Mouse (Mus musculus): ENCODE measurements around the gene Stk32c. TPM values are rescaled to one million over a fixed set of nuclear protein-coding genes. Genes with fewer than 3 reads are reported as not detected.

The Stk32c gene
- polyA plus RNA-seq, 1 experiment = 7.5 TPM

DNA sequence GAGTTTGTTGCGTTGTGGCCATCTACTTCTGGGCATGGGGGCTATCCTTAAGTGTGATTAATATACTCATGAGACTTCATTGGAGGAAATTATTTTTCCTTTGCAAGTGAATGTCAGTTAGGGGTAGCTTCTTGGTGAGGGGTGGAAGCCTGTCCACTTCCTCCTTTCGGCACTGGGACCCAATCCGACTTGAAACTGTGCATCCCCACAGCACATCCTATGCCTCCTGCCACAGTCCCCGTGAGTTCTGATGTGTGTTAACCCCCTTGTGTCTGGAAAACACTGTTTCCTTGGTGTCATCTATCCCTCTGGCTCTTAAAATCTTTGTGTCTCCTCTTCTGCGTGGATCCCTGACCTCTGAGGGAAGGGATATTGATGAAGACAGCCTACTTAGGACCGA is 11.9 kb downstream of the Stk32c start:
- Histone ChIP-seq H3K27ac (ENCODE audit: insufficient read depth, low read length) (no peak overlapping the region), H3K4me1 (ENCODE audit: control insufficient read depth, insufficient read depth, insufficient read length) (no peaks in the 10 kb centered on the region), H3K27me3 (ENCODE audit: control insufficient read depth, insufficient read depth, low read length) (no peaks in the 10 kb centered on the region; the same call in none of the 2 replicates), H3K36me3 (ENCODE audit: control insufficient read depth, insufficient read depth, low read length) (no peaks in the 10 kb centered on the region), H3K4me3 (ENCODE audit: extremely low read depth, insufficient read depth, insufficient read length) (no peak overlapping the region)
- WGBS = 33% methylated on average over 6 of the region's 6 CpGs
- no peak for DNase-seq (ENCODE audit: low read depth in 1 of 2, low spot score in 2 of 2)
- TF ChIP-seq CTCF (IDR thresholded peaks at IDR 0.05; ENCODE audit: extremely low read depth, insufficient read depth, insufficient read length, insufficient replicate concordance) = no peak
- no peak for TF ChIP-seq POLR2A (IDR thresholded peaks at IDR 0.05; ENCODE audit: low read depth, low read length)

DNA sequence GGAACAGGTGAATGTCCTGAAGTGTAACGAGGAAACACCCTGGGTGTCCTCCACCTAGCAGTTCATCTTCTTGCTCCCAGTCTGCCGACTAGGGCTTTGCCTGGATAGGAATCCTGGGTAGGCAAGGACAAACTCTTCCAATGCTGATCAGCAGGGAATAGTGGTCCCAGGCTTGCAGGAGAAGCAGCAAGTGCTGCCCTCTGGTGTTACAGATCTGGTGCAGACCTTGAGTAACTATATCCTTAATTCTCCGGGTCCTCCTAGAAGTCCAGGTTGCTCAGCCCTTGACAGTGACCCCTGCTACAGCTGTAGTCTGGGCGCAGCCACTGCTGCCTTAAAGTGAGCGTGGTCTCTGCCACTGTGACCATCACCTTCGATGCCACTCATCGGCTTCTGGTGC is 13.0 kb downstream of the Stk32c start:
- Histone ChIP-seq H3K27ac (ENCODE audit: insufficient read depth, low read length) (no peak overlapping the region), H3K4me1 (ENCODE audit: control insufficient read depth, insufficient read depth, insufficient read length) (no peaks in the 10 kb centered on the region), H3K36me3 (ENCODE audit: control insufficient read depth, insufficient read depth, low read length) (no peaks in the 10 kb centered on the region), H3K27me3 (ENCODE audit: control insufficient read depth, insufficient read depth, low read length) (no peaks in the 10 kb centered on the region; the same call in none of the 2 replicates), H3K4me3 (ENCODE audit: extremely low read depth, insufficient read depth, insufficient read length) (no peak overlapping the region)
- 33% methylated on average over 7 of the region's 7 CpGs for WGBS
- TF ChIP-seq CTCF (IDR thresholded peaks at IDR 0.05; ENCODE audit: extremely low read depth, insufficient read depth, insufficient read length, insufficient replicate concordance) (no peak), POLR2A (IDR thresholded peaks at IDR 0.05; ENCODE audit: low read depth, low read length) (no peak)
- peak in 1 of 2 experiments; percentile 3 for DNase-seq (ENCODE audit: low read depth in 1 of 2, low spot score in 2 of 2)

GRCm38 (mm10) chr7:139197022-139197421 is 16.1 kb downstream of the Stk32c start:
- Histone ChIP-seq H3K36me3 (ENCODE audit: control insufficient read depth, insufficient read depth, low read length) (no peaks in the 10 kb centered on the region), H3K27me3 (ENCODE audit: control insufficient read depth, insufficient read depth, low read length) (no peaks in the 10 kb centered on the region; the same call in none of the 2 replicates), H3K4me1 (ENCODE audit: control insufficient read depth, insufficient read depth, insufficient read length) (no peaks in the 10 kb centered on the region), H3K27ac (ENCODE audit: insufficient read depth, low read length) (no peak overlapping the region), H3K4me3 (ENCODE audit: extremely low read depth, insufficient read depth, insufficient read length) (no peak overlapping the region)
- no peak for TF ChIP-seq POLR2A (IDR thresholded peaks at IDR 0.05; ENCODE audit: low read depth, low read length)
- TF ChIP-seq CTCF (IDR thresholded peaks at IDR 0.05; ENCODE audit: extremely low read depth, insufficient read depth, insufficient read length, insufficient replicate concordance) = no peak
- peak in 1 of 2 experiments; percentile 1 for DNase-seq (ENCODE audit: low read depth in 1 of 2, low spot score in 2 of 2)
- WGBS = 32% methylated on average over 4 of the region's 4 CpGs

GRCm38 (mm10) chr7:139191619-139192018 is 21.5 kb downstream of the Stk32c start:
- H3K4me1 ChIP-seq (ENCODE audit: control insufficient read depth, insufficient read depth, insufficient read length) = no peaks in the 10 kb centered on the region; the same call in 1 of the 2 replicates
- no peak for DNase-seq (ENCODE audit: low read depth in 1 of 2, low spot score in 2 of 2)
- no peaks in the 10 kb centered on the region for H3K36me3 ChIP-seq (ENCODE audit: control insufficient read depth, insufficient read depth, low read length)
- H3K27me3 ChIP-seq (ENCODE audit: control insufficient read depth, insufficient read depth, low read length) = peaks cover 13% of the 10 kb centered on the region
- TF ChIP-seq POLR2A (IDR thresholded peaks at IDR 0.05; ENCODE audit: low read depth, low read length) (no peak), CTCF (IDR thresholded peaks at IDR 0.05; ENCODE audit: extremely low read depth, insufficient read depth, insufficient read length, insufficient replicate concordance) (no peak)
- 74% methylated on average over 6 of the region's 6 CpGs for WGBS
- no peak overlapping the region for H3K4me3 ChIP-seq (ENCODE audit: extremely low read depth, insufficient read depth, insufficient read length)
- no peak overlapping the region for H3K27ac ChIP-seq (ENCODE audit: insufficient read depth, low read length)

- H3K36me3 ChIP-seq (ENCODE audit: control insufficient read depth, insufficient read depth, low read length) = no peaks in the 10 kb centered on the region
These were observed 22.5 kb downstream of the Stk32c start for GRCm38 (mm10) chr7:139190616-139191015.

GRCm38 (mm10) chr7:139188634-139189207 is 24.4 kb downstream of the Stk32c start:
- TF ChIP-seq CTCF (IDR thresholded peaks at IDR 0.05; ENCODE audit: extremely low read depth, insufficient read depth, insufficient read length, insufficient replicate concordance) = no peak
- TF ChIP-seq POLR2A (IDR thresholded peaks at IDR 0.05; ENCODE audit: low read depth, low read length) = no peak
- DNase-seq (ENCODE audit: low read depth in 1 of 2, low spot score in 2 of 2) = no peak
- Histone ChIP-seq H3K36me3 (ENCODE audit: control insufficient read depth, insufficient read depth, low read length) (no peaks in the 10 kb centered on the region), H3K27me3 (ENCODE audit: control insufficient read depth, insufficient read depth, low read length) (peaks cover 15% of the 10 kb centered on the region), H3K27ac (ENCODE audit: insufficient read depth, low read length) (no peak overlapping the region), H3K4me1 (ENCODE audit: control insufficient read depth, insufficient read depth, insufficient read length) (no peaks in the 10 kb centered on the region; the same call in 1 of the 2 replicates), H3K4me3 (ENCODE audit: extremely low read depth, insufficient read depth, insufficient read length) (peak overlapping the region; percentile 53; the same call in 1 of the 2 replicates)
- 4% methylated on average over 23 of the region's 23 CpGs for WGBS

More at GRCm38 (mm10) chr7:139190616-139191015, 22.5 kb downstream of the Stk32c start:
- Histone ChIP-seq H3K27ac (ENCODE audit: insufficient read depth, low read length) (no peak overlapping the region), H3K4me3 (ENCODE audit: extremely low read depth, insufficient read depth, insufficient read length) (no peak overlapping the region), H3K27me3 (ENCODE audit: control insufficient read depth, insufficient read depth, low read length) (peaks cover 15% of the 10 kb centered on the region), H3K4me1 (ENCODE audit: control insufficient read depth, insufficient read depth, insufficient read length) (no peaks in the 10 kb centered on the region; the same call in 1 of the 2 replicates)
- no peak for TF ChIP-seq POLR2A (IDR thresholded peaks at IDR 0.05; ENCODE audit: low read depth, low read length)
- 87% methylated on average over 4 of the region's 4 CpGs for WGBS
- no peak for DNase-seq (ENCODE audit: low read depth in 1 of 2, low spot score in 2 of 2)

Data from spleen, adult 2 months (tissue).